In genomic region chr2:3356311-3356710, GRCm38 (mm10) we compare ENCODE assay signal across 37 mouse cellular contexts. TPM values are rescaled to one million over a fixed set of nuclear protein-coding genes. Genes with fewer than 3 reads are reported as not detected.
DNase-seq lines count a peak whose midpoint lies in the region; ATAC-seq and TF ChIP-seq lines count a peak whose summit lies in the region.
"Had no signal": no experiment of that assay in that cellular context is flagged by ENCODE, and none has a peak within 500 bp of the region (broad histone marks: within the 10 kb centered on the region; RNA-seq: fewer than 3 reads in every experiment).

No protein-coding gene starts in this region.

- H3K4me1 ChIP-seq in liver, adult 2 months (ENCODE audit: control insufficient read depth, insufficient read depth, low read length): peaks cover 4% of the 10 kb centered on the region; the same call in 1 of the 2 replicates
- no peaks in the 10 kb centered on the region for H3K4me1 ChIP-seq in forebrain, embryonic 16.5 days (replicated peaks; ENCODE audit: control insufficient read depth, insufficient read depth, low read length)
- H3K4me1 ChIP-seq: embryonic facial prominence, embryonic 10.5 days; embryonic facial prominence, embryonic 13.5 days; forebrain, embryonic 10.5 days; forebrain, embryonic 13.5 days; hindbrain, embryonic 10.5 days; hindbrain, embryonic 13.5 days had no signal

- TF ChIP-seq POLR2A in liver, adult 2 months (IDR thresholded peaks at IDR 0.05; ENCODE audit: extremely low read depth, insufficient read depth, low read length): no peak

- intact Hi-C loops in heart, postnatal 14 days (cut with DNase I): no loop called here

- no peaks in the 10 kb centered on the region for H3K79me2 ChIP-seq in liver, adult 2 months (ENCODE audit: control insufficient read depth, insufficient read depth, low read length)

- H3K27ac ChIP-seq in liver, adult 2 months (replicated peaks; ENCODE audit: insufficient read depth, low read depth, low read length): no peak overlapping the region
- no peak overlapping the region for H3K27ac ChIP-seq in forebrain, embryonic 16.5 days (ENCODE audit: low read length)
- H3K27ac ChIP-seq: embryonic facial prominence, embryonic 10.5 days; embryonic facial prominence, embryonic 13.5 days; forebrain, embryonic 10.5 days; forebrain, embryonic 13.5 days; gastrocnemius, adult 2 months; hindbrain, embryonic 10.5 days; hindbrain, embryonic 13.5 days had no signal

- H3K4me2 ChIP-seq in forebrain, embryonic 16.5 days (ENCODE audit: low read length): no peak overlapping the region
- H3K4me2 ChIP-seq: embryonic facial prominence, embryonic 13.5 days; forebrain, embryonic 13.5 days; hindbrain, embryonic 13.5 days had no signal

- H3K9ac ChIP-seq in liver, adult 2 months (ENCODE audit: low read depth, low read length): no peak overlapping the region
- no peak overlapping the region for H3K9ac ChIP-seq in forebrain, embryonic 16.5 days (replicated peaks; ENCODE audit: low read depth, low read length)
- H3K9ac ChIP-seq: embryonic facial prominence, embryonic 13.5 days; forebrain, embryonic 13.5 days; forebrain, postnatal 0 days; hindbrain, embryonic 13.5 days had no signal

- no peak for ATAC-seq in forebrain, embryonic 16.5 days
- ATAC-seq: activated CD4-positive, CD25-positive, alpha-beta regulatory T cell, adult 4 months; forebrain, embryonic 13.5 days; forebrain, postnatal 0 days; hindbrain, embryonic 16.5 days had no signal

- peak; percentile 33 for DNase-seq in heart, adult 11 months
- DNase-seq in heart, postnatal 14 days: no peak
- peak; percentile 74 for DNase-seq in liver, adult 2 months (ENCODE audit: extremely low read depth, low read depth, low spot score)
- DNase-seq in liver: no peak
- peak; percentile 94 for DNase-seq in gonadal fat pad, adult 2 months (ENCODE audit: low read depth)
- DNase-seq in gastrocnemius, adult 8-10 months (ENCODE audit: low spot score in 2 of 2): no peak
- no peak for DNase-seq in gastrocnemius, postnatal 10 days
- DNase-seq: adrenal gland, adult 2 months; adrenal gland, postnatal 14 days; cerebellum, adult 2 months; cerebellum, adult 9-11 months; cerebellum, postnatal 36 days; embryo, embryonic 11 days; forebrain, postnatal 0 days; gastrocnemius, adult 2 months; gastrocnemius, postnatal 36 days; heart, postnatal 36 days; kidney, adult 11 months; kidney, adult 8-10 months had no signal

- no peak overlapping the region for H3K4me3 ChIP-seq in liver, adult 2 months (ENCODE audit: insufficient read depth, low read depth, low read length)
- H3K4me3 ChIP-seq in forebrain, embryonic 16.5 days (replicated peaks; ENCODE audit: low read length): no peak overlapping the region
- H3K4me3 ChIP-seq: embryonic facial prominence, embryonic 10.5 days; embryonic facial prominence, embryonic 13.5 days; erythroblast, embryonic 14.5 days; forebrain, embryonic 10.5 days; forebrain, embryonic 13.5 days; gastrocnemius, adult 2 months; hindbrain, embryonic 10.5 days; hindbrain, embryonic 13.5 days had no signal

- TF ChIP-seq CTCF in liver, adult 2 months (IDR thresholded peaks at IDR 0.05; ENCODE audit: low read depth, low read length): no peak

- 60% methylated on average over 3 of the region's 3 CpGs for WGBS in liver, adult 2 months
- WGBS in forebrain, embryonic 16.5 days: 77% methylated on average over 3 of the region's 3 CpGs

- H3K36me3 ChIP-seq in liver, adult 2 months (ENCODE audit: control insufficient read depth, insufficient read depth, low read length): no peaks in the 10 kb centered on the region
- H3K36me3 ChIP-seq in forebrain, embryonic 16.5 days (ENCODE audit: control insufficient read depth, insufficient read depth): no peaks in the 10 kb centered on the region
- H3K36me3 ChIP-seq: embryonic facial prominence, embryonic 10.5 days; embryonic facial prominence, embryonic 13.5 days; forebrain, embryonic 10.5 days; hindbrain, embryonic 10.5 days; hindbrain, embryonic 13.5 days had no signal

- H3K9me3 ChIP-seq in forebrain, embryonic 16.5 days (ENCODE audit: control insufficient read depth, low read length): no peaks in the 10 kb centered on the region
- H3K9me3 ChIP-seq: embryonic facial prominence, embryonic 10.5 days; embryonic facial prominence, embryonic 13.5 days; forebrain, embryonic 10.5 days; forebrain, embryonic 13.5 days; hindbrain, embryonic 13.5 days had no signal

- H3K27me3 ChIP-seq in liver, adult 2 months (ENCODE audit: control insufficient read depth, insufficient read depth, low read length): no peaks in the 10 kb centered on the region
- no peaks in the 10 kb centered on the region for H3K27me3 ChIP-seq in forebrain, embryonic 16.5 days (replicated peaks; ENCODE audit: control insufficient read depth, insufficient read depth, low read length)
- H3K27me3 ChIP-seq: embryonic facial prominence, embryonic 13.5 days; forebrain, embryonic 13.5 days had no signal

RNA-seq across cellular contexts. Expression of gene Acbd7, which starts 20.3 kb away (rescaled TPM):
- total RNA-seq in heart, postnatal 14 days (2021): 1 to 10 TPM in 1 of 2 experiments, under 1 TPM in 1; 0.98 to 1.1 TPM
- not detected in 2 replicates for total RNA-seq in liver, adult 2 months (2014; rRNA removed)
- not detected in 2 replicates for polyA plus RNA-seq in liver, adult 2 months (2012; rRNA removed)
- polyA plus RNA-seq in gonadal fat pad, adult 2 months (2012; rRNA removed): 30.9 and 73.5 TPM in 2 replicates
- total RNA-seq in gastrocnemius, adult 8-10 months (2022): 1 to 10 TPM in 1 of 4 experiments, not detected in 3; 1.4 TPM
- 1.2 and 1.3 TPM in 2 replicates for polyA plus RNA-seq in forebrain, embryonic 16.5 days (2015; fragmentation: Nextera tagmentation; extraction: Ambion mirVana)
- under 1 TPM; 0.49 to 0.93 TPM for total RNA-seq in gastrocnemius, postnatal 10 days (2021)
- total RNA-seq: adrenal gland, adult 2 months; adrenal gland, postnatal 14 days; adrenal gland, postnatal 4 days; forebrain, postnatal 0 days had no signal
- polyA plus RNA-seq: activated CD4-positive, CD25-positive, alpha-beta regulatory T cell, adult 4 months; adrenal gland, adult 2 months; erythroblast, embryonic 14.5 days; forebrain, embryonic 10.5 days; hindbrain, embryonic 10.5 days had no signal

RNA-seq across cellular contexts. Expression of gene Rpp38, which starts 23.9 kb away (rescaled TPM):
- total RNA-seq in heart, postnatal 14 days (2021): 1 to 10 TPM; 4.1 to 4.7 TPM
- 2.6 and 3.4 TPM in 2 replicates for total RNA-seq in liver, adult 2 months (2014; rRNA removed)
- 1.9 and 2.3 TPM in 2 replicates for polyA plus RNA-seq in liver, adult 2 months (2012; rRNA removed)
- 6.2 and 6.5 TPM in 2 replicates for polyA plus RNA-seq in gonadal fat pad, adult 2 months (2012; rRNA removed)
- total RNA-seq in gastrocnemius, adult 8-10 months (2022): 1 to 10 TPM; 5.3 to 9.1 (median 6.3) TPM
- 14.7 and 15.9 TPM in 2 replicates for polyA plus RNA-seq in forebrain, embryonic 16.5 days (2015; fragmentation: Nextera tagmentation; extraction: Ambion mirVana)
- total RNA-seq in gastrocnemius, postnatal 10 days (2021): 1 to 10 TPM; 6.2 to 9.1 TPM

RNA-seq across cellular contexts. Expression of gene Olah, which starts 40.7 kb away (rescaled TPM):
- not detected for total RNA-seq in heart, postnatal 14 days (2021)
- total RNA-seq in liver, adult 2 months (2014; rRNA removed): not detected in 2 replicates
- not detected in 2 replicates for polyA plus RNA-seq in liver, adult 2 months (2012; rRNA removed)
- polyA plus RNA-seq in gonadal fat pad, adult 2 months (2012; rRNA removed): not detected in 2 replicates
- total RNA-seq in gastrocnemius, adult 8-10 months (2022): not detected
- not detected in 2 replicates for polyA plus RNA-seq in forebrain, embryonic 16.5 days (2015; fragmentation: Nextera tagmentation; extraction: Ambion mirVana)
- not detected for total RNA-seq in gastrocnemius, postnatal 10 days (2021)
- total RNA-seq: adrenal gland, postnatal 14 days; ES-E14; forebrain, postnatal 0 days; gastrocnemius, adult 2 months; gastrocnemius, postnatal 36 days; heart, adult 18-20 months; heart, postnatal 36 days had no signal
- polyA plus RNA-seq: activated CD4-positive, CD25-positive, alpha-beta regulatory T cell, adult 4 months; adrenal gland, adult 2 months; brain, embryonic 14.5 days; cerebellum, adult 2 months; cortical plate, adult 2 months; embryonic facial prominence, embryonic 10.5 days; embryonic facial prominence, embryonic 13.5 days; erythroblast, embryonic 14.5 days; forebrain, embryonic 10.5 days; forebrain, embryonic 13.5 days; frontal cortex, adult 2 months; heart, embryonic 14.5 days; heart, postnatal 0 days; hindbrain, embryonic 10.5 days; hindbrain, embryonic 13.5 days had no signal

Comparison
In these comparisons a context has a peak if more than half of its experiments do, and no peak if none do; other contexts are left out.
1. DNase-seq: peak in heart, adult 11 months (single experiment), liver, adult 2 months (single experiment) and gonadal fat pad, adult 2 months (single experiment); none in heart, postnatal 14 days (0 of 2), liver (single experiment), gastrocnemius, adult 8-10 months (0 of 2) and gastrocnemius, postnatal 10 days (single experiment).